Mouse (Mus musculus): ENCODE measurements around the gene Mypn. TPM values are rescaled to one million over a fixed set of nuclear protein-coding genes. Genes with fewer than 3 reads are reported as not detected.
A peak's percentile ranks its signal among the peaks of the same experiment; 100 is the strongest.

The Mypn gene
- total RNA-seq (2014; rRNA removed), result 0.22 and 0.57 TPM in 2 replicates
- polyA plus RNA-seq (2015; fragmentation: Nextera tagmentation; extraction: Ambion mirVana), result 0.74 and 0.88 TPM in 2 replicates

DNA sequence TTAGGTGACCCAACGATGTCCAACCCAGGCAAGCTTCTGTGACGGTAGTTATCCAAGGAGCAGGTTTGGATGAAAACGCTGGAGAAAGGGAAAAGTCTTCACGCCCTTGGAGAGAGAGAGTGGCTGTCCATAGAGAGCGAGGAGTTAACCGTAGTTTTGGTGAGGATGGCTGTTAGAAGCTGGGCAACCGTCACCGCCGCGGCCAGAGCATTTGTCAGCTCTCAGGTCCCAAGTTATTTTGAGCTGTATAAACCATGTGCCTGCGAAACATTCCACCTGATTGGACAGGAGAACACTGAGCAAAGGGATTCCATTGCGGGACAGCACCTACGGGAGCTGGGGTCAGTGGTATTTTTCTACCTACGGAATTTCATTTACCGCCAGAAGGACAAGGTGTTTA lies at the start of gene Mypn:
Mypn (minus strand) TSS at position 225 of the 400 bp plus-strand sequence.
- ATAC-seq (ENCODE audit: low FRiP score) (no peak), DNase-seq (ENCODE audit: low spot score) (no peak)
- Histone ChIP-seq H3K4me3 (ENCODE audit: low read depth, low read length) (no peak within 1 kb of the TSS), H3K4me1 (ENCODE audit: insufficient read depth, low read length) (no peaks in the 10 kb centered on the region), H3K4me2 (ENCODE audit: low read depth, low read length, poor library complexity, severe bottlenecking) (no peak within 1 kb of the TSS), H3K36me3 (ENCODE audit: insufficient read depth, low read length) (no peaks in the 10 kb centered on the region), H3K9ac (replicated peaks; ENCODE audit: low read length, poor library complexity, severe bottlenecking) (no peak within 1 kb of the TSS), H3K9me3 (ENCODE audit: low read length) (no peaks in the 10 kb centered on the region), H3K27me3 (ENCODE audit: insufficient read depth, low read length) (no peaks in the 10 kb centered on the region), H3K27ac (ENCODE audit: low read depth, low read length) (no peak within 1 kb of the TSS)
- TF ChIP-seq CTCF (IDR thresholded peaks at IDR 0.05), result no peak
- 91% methylated on average over 15 of the region's 15 CpGs for WGBS

DNA sequence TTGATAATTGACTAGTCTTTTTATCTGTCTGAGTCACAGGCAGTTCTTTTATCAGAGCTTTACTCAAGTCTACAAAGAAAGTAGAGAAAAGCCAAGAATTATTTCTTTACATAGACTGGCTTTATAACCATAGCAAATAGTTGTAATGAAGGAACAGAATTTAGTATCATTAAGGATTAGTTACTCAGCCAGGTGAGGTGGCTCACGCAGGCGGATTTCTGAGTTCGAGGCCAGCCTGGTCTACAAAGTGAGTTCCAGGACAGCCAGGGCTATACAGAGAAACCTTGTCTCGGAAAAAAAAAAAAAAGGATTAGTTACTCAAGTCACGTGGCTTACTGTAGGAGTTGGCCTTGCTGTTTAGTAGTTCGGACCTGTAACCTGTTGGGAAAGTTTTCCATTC lies 44.7 kb upstream of the Mypn start:
- DNase-seq (ENCODE audit: low spot score), result no peak
- no peaks in the 10 kb centered on the region for H3K4me1 ChIP-seq (ENCODE audit: insufficient read depth, low read length)
- H3K27me3 ChIP-seq (ENCODE audit: insufficient read depth, low read length), result no peaks in the 10 kb centered on the region
- TF ChIP-seq CTCF (IDR thresholded peaks at IDR 0.05), result no peak
- WGBS, result 95% methylated on average over 6 of the region's 6 CpGs
- H3K4me2 ChIP-seq (ENCODE audit: low read depth, low read length, poor library complexity, severe bottlenecking), result no peak overlapping the region
- no peaks in the 10 kb centered on the region for H3K36me3 ChIP-seq (ENCODE audit: insufficient read depth, low read length)
- no peak overlapping the region for H3K27ac ChIP-seq (ENCODE audit: low read depth, low read length)
- no peak overlapping the region for H3K4me3 ChIP-seq (ENCODE audit: low read depth, low read length)
- H3K9me3 ChIP-seq (ENCODE audit: low read length), result no peaks in the 10 kb centered on the region
- ATAC-seq (ENCODE audit: low FRiP score), result no peak
- H3K9ac ChIP-seq (replicated peaks; ENCODE audit: low read length, poor library complexity, severe bottlenecking), result no peak overlapping the region

DNA sequence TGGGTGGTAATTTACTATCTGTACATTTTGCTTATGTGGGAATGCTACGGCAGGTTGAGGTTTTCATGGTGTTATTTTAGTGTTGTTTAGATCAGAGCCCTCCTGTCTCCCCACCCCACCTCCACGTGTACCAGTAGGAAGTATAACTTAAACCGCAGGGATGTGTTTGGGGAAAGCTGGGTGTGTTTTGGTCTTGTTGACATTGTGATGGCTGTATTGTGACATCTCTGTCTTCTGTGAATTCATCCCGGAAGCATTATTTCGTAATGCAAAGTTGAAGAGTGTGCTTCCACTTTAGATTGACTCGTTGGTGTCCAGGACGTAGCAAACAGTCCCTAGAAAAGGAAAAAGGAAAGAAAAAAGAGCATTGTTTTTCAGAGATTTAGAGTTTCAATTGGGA lies 43.7 kb upstream of the Mypn start:
- WGBS, result 85% methylated on average over 7 of the region's 7 CpGs

DNA sequence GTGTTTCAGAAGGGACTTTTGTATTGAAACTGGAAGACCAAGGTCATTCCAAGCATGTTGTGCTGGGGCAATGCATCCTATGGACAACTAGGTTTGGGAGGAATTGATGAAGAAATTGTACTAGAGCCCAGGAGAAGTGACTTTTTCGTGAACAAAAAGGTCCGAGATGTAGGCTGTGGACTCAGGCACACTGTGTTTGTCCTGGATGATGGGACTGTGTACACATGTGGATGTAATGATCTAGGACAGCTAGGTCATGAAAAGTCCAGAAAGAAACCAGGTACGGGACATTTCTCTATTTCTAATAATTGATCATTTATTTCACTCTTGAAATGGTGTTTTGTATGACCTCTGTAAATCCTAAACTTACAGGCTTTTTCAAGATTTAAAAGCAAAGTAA lies 42.1 kb upstream of the Mypn start:
- ATAC-seq (ENCODE audit: low FRiP score), result no peak

More for the DNA sequence above, 43.7 kb upstream of the Mypn start:
- no peaks in the 10 kb centered on the region for H3K27me3 ChIP-seq (ENCODE audit: insufficient read depth, low read length)
- H3K4me2 ChIP-seq (ENCODE audit: low read depth, low read length, poor library complexity, severe bottlenecking), result no peak overlapping the region
- DNase-seq (ENCODE audit: low spot score) (no peak), ATAC-seq (ENCODE audit: low FRiP score) (no peak)
- no peaks in the 10 kb centered on the region for H3K9me3 ChIP-seq (ENCODE audit: low read length)
- H3K9ac ChIP-seq (replicated peaks; ENCODE audit: low read length, poor library complexity, severe bottlenecking), result no peak overlapping the region
- no peak overlapping the region for H3K4me3 ChIP-seq (ENCODE audit: low read depth, low read length)
- no peaks in the 10 kb centered on the region for H3K36me3 ChIP-seq (ENCODE audit: insufficient read depth, low read length)
- peaks cover 5% of the 10 kb centered on the region; the same call in 1 of the 2 replicates for H3K4me1 ChIP-seq (ENCODE audit: insufficient read depth, low read length)
- TF ChIP-seq CTCF (IDR thresholded peaks at IDR 0.05), result no peak
- H3K27ac ChIP-seq (ENCODE audit: low read depth, low read length), result no peak overlapping the region

DNA sequence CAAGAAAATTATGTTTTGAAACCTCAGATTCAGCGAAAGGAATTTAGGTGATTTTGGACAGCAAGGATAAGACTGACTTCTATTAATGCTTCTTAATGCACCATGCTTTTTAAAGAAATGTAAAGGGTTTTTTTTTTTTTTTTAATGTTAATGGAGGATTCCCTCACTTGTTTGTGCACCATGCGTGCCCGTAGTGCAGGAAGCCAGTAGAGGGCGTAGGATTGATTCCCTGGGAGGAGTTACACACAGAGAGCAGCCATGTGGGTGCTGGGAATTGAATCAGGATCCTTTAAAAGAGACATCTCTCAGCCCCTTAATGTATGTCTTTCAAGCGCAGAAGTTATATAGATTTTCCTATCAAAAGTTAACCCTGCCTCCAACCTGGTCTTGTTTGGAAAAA lies 41.0 kb upstream of the Mypn start:
- peak; percentile 59 for TF ChIP-seq CTCF (IDR thresholded peaks at IDR 0.05)
- DNase-seq (ENCODE audit: low spot score), result peak; percentile 35
- H3K4me2 ChIP-seq (ENCODE audit: low read depth, low read length, poor library complexity, severe bottlenecking), result peak overlapping the region; percentile 87
- H3K4me1 ChIP-seq (ENCODE audit: insufficient read depth, low read length), result peaks cover 8% of the 10 kb centered on the region; the same call in 1 of the 2 replicates
- H3K9me3 ChIP-seq (ENCODE audit: low read length), result no peaks in the 10 kb centered on the region
- no peak for ATAC-seq (ENCODE audit: low FRiP score)
- no peak overlapping the region for H3K27ac ChIP-seq (ENCODE audit: low read depth, low read length)
- H3K4me3 ChIP-seq (ENCODE audit: low read depth, low read length), result peak overlapping the region; percentile 97
- no peak overlapping the region for H3K9ac ChIP-seq (replicated peaks; ENCODE audit: low read length, poor library complexity, severe bottlenecking)
- H3K27me3 ChIP-seq (ENCODE audit: insufficient read depth, low read length), result no peaks in the 10 kb centered on the region
- H3K36me3 ChIP-seq (ENCODE audit: insufficient read depth, low read length), result no peaks in the 10 kb centered on the region
- 14% methylated on average over 5 of the region's 5 CpGs for WGBS

More for the DNA sequence above, 42.1 kb upstream of the Mypn start:
- Histone ChIP-seq H3K4me2 (ENCODE audit: low read depth, low read length, poor library complexity, severe bottlenecking) (no peak overlapping the region), H3K4me3 (ENCODE audit: low read depth, low read length) (no peak overlapping the region), H3K9me3 (ENCODE audit: low read length) (no peaks in the 10 kb centered on the region), H3K36me3 (ENCODE audit: insufficient read depth, low read length) (no peaks in the 10 kb centered on the region), H3K9ac (replicated peaks; ENCODE audit: low read length, poor library complexity, severe bottlenecking) (no peak overlapping the region), H3K4me1 (ENCODE audit: insufficient read depth, low read length) (peaks cover 8% of the 10 kb centered on the region; the same call in 1 of the 2 replicates), H3K27me3 (ENCODE audit: insufficient read depth, low read length) (no peaks in the 10 kb centered on the region), H3K27ac (ENCODE audit: low read depth, low read length) (no peak overlapping the region)
- TF ChIP-seq CTCF (IDR thresholded peaks at IDR 0.05), result no peak
- WGBS, result 87% methylated on average over 3 of the region's 3 CpGs
- no peak for DNase-seq (ENCODE audit: low spot score)

DNA sequence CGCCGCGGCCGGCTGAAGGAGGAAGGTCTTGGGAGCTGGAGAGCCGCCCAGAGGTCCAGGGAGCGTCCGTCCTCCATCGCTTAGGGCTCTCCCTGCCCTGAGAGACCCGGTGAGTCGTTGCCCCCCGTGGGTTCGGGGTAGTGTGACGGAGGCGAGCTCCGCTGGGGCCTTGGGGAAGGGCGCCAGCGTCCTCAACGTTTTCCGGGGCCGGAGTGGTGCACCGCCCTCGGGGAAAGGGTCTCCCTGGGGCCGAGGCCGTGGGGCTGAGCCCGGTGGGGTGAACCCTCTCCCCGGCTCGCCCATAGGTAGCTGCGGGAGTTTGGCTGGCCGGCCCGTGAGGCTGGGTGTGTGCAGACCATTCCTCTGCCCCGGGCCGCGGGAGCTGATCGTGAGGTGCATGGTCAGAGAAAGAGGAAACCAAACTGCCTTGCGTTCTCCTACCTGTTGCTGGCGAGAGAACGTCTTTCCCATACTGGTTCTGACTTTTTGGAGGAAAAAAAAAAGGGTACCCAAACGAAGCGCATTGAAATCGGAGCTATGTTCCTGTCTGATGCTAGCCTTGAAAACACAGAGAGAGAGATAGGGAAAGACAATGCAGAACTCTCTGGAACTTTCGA lies 40.4 kb upstream of the Mypn start:
- H3K27me3 ChIP-seq (ENCODE audit: insufficient read depth, low read length), result no peaks in the 10 kb centered on the region
- H3K36me3 ChIP-seq (ENCODE audit: insufficient read depth, low read length), result no peaks in the 10 kb centered on the region
- H3K9me3 ChIP-seq (ENCODE audit: low read length), result no peaks in the 10 kb centered on the region
- H3K4me3 ChIP-seq (ENCODE audit: low read depth, low read length), result peak overlapping the region; percentile 97
- under 1% methylated on average over 35 of the region's 41 CpGs for WGBS
- H3K4me1 ChIP-seq (ENCODE audit: insufficient read depth, low read length), result peaks cover 8% of the 10 kb centered on the region; the same call in 1 of the 2 replicates
- H3K9ac ChIP-seq (replicated peaks; ENCODE audit: low read length, poor library complexity, severe bottlenecking), result peak overlapping the region; percentile 88
- no peak for TF ChIP-seq CTCF (IDR thresholded peaks at IDR 0.05)
- ATAC-seq (ENCODE audit: low FRiP score) (peak; percentile 79), DNase-seq (ENCODE audit: low spot score) (no peak)
- H3K27ac ChIP-seq (ENCODE audit: low read depth, low read length), result peak overlapping the region; percentile 79
- H3K4me2 ChIP-seq (ENCODE audit: low read depth, low read length, poor library complexity, severe bottlenecking), result peak overlapping the region; percentile 87
